Mouse (Mus musculus): ENCODE results near the gene Vmn1r8.
"Not testable (repeated sequence)": the region's sequence is repeated elsewhere in the genome, so short reads cannot be mapped to it uniquely, and the experiment has no call there.

The Vmn1r8 gene

DNA sequence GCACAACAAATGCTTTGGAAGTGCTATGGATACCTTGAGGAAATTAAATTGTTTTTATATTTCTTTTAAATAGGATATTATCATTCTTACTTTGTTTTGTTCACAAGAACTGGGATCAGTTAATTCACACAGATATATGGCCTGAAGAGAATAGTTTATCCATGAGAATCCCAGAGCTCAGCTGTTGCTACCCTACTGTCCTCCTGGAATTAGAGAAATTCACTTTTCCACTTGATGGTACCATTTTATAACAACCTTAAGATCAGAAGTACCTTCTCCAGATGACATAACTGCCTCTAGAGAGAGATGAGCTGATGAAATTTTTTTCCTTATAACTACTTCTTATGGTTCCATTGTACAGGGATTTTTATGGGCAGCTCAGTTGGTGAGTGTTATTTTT, at the start of gene Vmn1r8:
Vmn1r8 (plus strand) TSS at position 301 of the 400 bp plus-strand sequence.
- no peak for DNase-seq

DNA sequence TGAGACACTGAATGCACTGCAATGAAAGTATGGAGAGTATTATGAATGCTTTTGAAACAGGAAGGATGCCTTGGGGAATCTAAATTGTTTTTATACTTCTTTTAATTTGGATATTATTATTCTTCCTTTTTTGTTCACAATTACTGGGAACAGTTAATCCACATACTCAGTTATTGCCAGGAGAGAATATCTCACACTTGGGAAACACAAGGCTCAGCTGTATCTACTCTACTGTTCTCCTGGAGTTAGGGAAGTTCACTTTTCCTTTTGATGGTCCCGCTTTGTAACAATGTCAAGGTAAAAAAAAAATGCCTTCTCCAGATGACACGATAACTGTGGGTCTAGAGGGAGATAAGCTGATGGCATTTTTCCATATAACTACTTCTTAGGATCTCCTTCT, 35.1 kb upstream of the Vmn1r8 start, which contains the start of gene Vmn1r6:
Vmn1r6 (plus strand) TSS at position 301 of the 400 bp plus-strand sequence.
- DNase-seq = no peak

DNA sequence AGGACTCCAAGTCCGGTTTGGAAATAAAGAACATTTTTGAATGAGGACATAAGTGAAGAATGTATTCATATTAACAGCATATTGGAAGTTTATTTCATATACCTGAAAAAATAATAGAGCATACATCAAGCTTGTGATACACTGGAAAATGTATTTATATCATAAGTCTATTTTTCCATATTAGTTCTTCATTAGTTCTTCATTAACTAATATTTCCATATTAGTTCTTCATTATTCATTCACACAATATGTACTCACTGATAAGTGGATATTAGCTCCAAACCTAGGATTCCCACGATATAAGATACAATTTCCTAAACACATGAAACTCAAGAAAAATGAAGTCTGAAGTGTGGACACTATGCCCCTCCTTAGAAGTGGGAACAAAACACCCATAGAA, 6.9 kb upstream of the Vmn1r8 start, which contains the start of gene Vmn1r7:
Vmn1r7 (minus strand) TSS at position 101 of the 400 bp plus-strand sequence.
- not testable (repeated sequence) for DNase-seq

DNA sequence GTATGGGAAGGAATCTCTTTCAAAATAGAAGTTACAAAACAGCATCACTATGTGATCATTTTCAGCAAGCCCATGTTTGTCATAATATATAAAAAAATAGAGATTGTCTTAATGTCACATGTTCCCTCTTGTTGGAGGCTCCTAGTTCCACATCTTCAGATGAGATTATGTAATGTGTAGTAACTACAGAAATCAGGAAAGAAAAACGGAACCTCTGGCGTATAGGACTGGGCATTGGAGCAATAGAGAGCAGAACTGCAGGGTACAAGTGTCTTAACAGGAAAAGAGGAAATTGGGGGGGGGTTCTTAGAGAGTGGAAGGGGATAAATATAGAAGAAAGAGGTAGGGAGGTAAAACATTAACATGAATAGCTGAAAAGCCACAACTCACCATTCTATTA, 2.6 kb downstream of the Vmn1r8 start:
- DNase-seq = no peak

DNA sequence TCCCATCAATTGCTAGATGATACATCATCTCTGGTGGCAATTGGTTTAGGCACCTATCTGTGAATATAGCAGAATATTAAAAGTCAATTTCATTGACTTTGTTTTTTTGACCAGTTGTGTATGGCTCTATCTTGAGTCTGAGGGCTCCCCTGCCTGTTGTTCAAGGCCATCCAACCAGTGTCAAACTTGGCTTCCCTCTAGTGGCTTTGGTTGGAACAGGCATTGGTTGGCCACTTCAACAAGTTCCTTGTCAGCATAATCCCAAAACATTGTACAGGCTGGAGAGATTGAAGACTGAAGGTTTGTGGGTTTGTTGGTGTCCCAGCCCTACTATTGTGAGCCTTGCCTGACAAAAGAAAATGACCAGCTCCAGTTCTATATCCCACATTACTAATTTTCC, 31.6 kb downstream of the Vmn1r8 start:
- DNase-seq = no peak

DNA sequence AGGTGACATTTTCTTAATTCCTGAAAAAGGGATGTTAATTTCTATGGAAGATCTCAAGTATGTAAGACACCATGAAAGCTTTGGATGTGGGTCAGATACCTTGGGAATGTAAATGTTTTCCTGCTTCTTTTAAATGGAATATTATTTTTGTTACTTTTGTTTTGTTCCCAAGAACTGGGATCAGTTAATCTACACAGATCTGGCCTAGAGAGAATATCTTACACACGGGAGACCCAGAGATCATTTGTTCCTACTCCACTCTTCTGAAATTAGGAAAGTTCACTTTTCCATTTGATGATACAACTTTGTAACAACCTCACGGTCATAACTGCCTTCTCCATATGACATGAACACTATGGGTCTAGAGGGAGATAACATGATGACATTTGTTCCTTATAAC, 34.4 kb downstream of the Vmn1r8 start, which contains the start of gene Vmn1r9:
Vmn1r9 (plus strand) TSS at position 301 of the 400 bp plus-strand sequence.
- no peak for DNase-seq

All from lung, adult 18-20 months (tissue).